8 mouse cellular contexts compared by ENCODE assay signal in the genomic region with DNA sequence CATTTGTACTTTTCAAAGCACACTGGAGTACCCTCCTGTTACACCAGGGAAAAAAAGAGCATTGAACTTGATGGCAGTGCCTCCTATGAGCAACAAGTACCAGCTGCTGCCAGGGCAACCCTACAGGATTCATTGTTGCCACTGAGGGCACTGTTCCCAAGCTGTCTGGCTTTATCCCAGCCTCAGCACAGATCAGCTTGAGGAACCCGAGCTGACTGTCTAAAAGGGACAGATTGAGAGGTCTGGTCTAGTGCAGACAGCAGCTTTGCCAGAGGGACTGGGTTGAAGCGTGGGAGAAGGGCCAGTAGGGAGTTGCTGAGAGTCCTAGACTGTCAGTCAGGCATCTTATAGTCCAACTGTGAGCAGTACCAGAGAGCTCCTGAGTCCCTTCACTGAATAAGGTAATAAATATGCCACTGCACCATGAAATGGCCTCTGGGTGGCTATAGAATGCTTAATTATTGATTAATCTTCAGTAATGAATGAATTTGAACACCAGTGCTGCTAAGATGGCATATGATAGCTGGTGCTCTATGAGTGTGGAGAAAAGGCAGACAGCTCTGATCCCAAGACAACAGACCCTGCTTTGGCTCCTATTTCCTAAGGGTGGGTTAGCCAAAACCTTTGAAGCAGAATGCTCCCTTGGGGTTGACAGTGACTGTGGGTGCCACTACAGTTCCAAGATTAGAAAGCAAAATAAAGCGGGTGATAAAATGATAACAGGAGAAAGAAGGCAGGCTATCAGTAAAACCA.
DNase-seq lines count a peak whose midpoint lies in the region; ATAC-seq lines count a peak whose summit lies in the region.

No protein-coding gene starts in this region.

- WGBS in hindbrain, embryonic 15.5 days: 38% methylated on average over 3 of the region's 3 CpGs
- 63% methylated on average over 3 of the region's 3 CpGs for WGBS in hindbrain, embryonic 12.5 days
- 56% methylated on average over 3 of the region's 3 CpGs for WGBS in midbrain, embryonic 16.5 days
- WGBS in liver, embryonic 12.5 days (ENCODE audit: insufficient replicate concordance): 40% methylated on average over 3 of the region's 3 CpGs

- H3K4me3 ChIP-seq in hindbrain, embryonic 15.5 days: no peak overlapping the region
- H3K4me3 ChIP-seq in hindbrain, embryonic 12.5 days: no peak overlapping the region
- H3K4me3 ChIP-seq in midbrain, embryonic 16.5 days (ENCODE audit: low read depth, low read length): no peak overlapping the region
- no peak overlapping the region for H3K4me3 ChIP-seq in liver, embryonic 12.5 days

- no peak overlapping the region for H3K4me2 ChIP-seq in hindbrain, embryonic 15.5 days
- H3K4me2 ChIP-seq in hindbrain, embryonic 12.5 days (replicated peaks): no peak overlapping the region
- H3K4me2 ChIP-seq in midbrain, embryonic 16.5 days (ENCODE audit: low read length): no peak overlapping the region
- no peak overlapping the region for H3K4me2 ChIP-seq in liver, embryonic 12.5 days

- H3K9ac ChIP-seq in hindbrain, embryonic 15.5 days: no peak overlapping the region
- H3K9ac ChIP-seq in hindbrain, embryonic 12.5 days: no peak overlapping the region
- H3K9ac ChIP-seq in midbrain, embryonic 16.5 days (ENCODE audit: low read depth, low read length): no peak overlapping the region
- no peak overlapping the region for H3K9ac ChIP-seq in liver, embryonic 12.5 days

- no peaks in the 10 kb centered on the region for H3K36me3 ChIP-seq in hindbrain, embryonic 15.5 days
- no peaks in the 10 kb centered on the region for H3K36me3 ChIP-seq in hindbrain, embryonic 12.5 days
- no peaks in the 10 kb centered on the region for H3K36me3 ChIP-seq in midbrain, embryonic 16.5 days (ENCODE audit: control insufficient read depth, insufficient read depth, low read length)
- no peaks in the 10 kb centered on the region for H3K36me3 ChIP-seq in liver, embryonic 12.5 days

- no peaks in the 10 kb centered on the region for H3K9me3 ChIP-seq in hindbrain, embryonic 15.5 days
- H3K9me3 ChIP-seq in hindbrain, embryonic 12.5 days (replicated peaks): no peaks in the 10 kb centered on the region
- no peaks in the 10 kb centered on the region for H3K9me3 ChIP-seq in midbrain, embryonic 16.5 days (replicated peaks; ENCODE audit: control insufficient read depth, low read length, poor library complexity, severe bottlenecking)
- H3K9me3 ChIP-seq in liver, embryonic 12.5 days (replicated peaks): no peaks in the 10 kb centered on the region

- no peak for DNase-seq in cerebellum, adult 8-10 months
- DNase-seq in cerebellum, postnatal 36 days: peak; percentile 14 to 19
- no peak for DNase-seq in kidney, adult 11 months

- ATAC-seq in cerebellum, adult (ENCODE audit: insufficient number of reproducible peaks, low FRiP score, low TSS enrichment): peak; percentile 67; the same call in 1 of the 2 replicates
- peak; percentile 96 for ATAC-seq in hindbrain, embryonic 15.5 days (ENCODE audit: low FRiP score, low read depth)
- no peak for ATAC-seq in hindbrain, embryonic 12.5 days (ENCODE audit: low FRiP score)
- peak; percentile 87 for ATAC-seq in midbrain, embryonic 16.5 days
- no peak for ATAC-seq in liver, embryonic 12.5 days

- H3K27me3 ChIP-seq in hindbrain, embryonic 15.5 days: no peaks in the 10 kb centered on the region
- H3K27me3 ChIP-seq in hindbrain, embryonic 12.5 days: no peaks in the 10 kb centered on the region
- H3K27me3 ChIP-seq in midbrain, embryonic 16.5 days (ENCODE audit: control insufficient read depth, insufficient read depth, low read depth, low read length): no peaks in the 10 kb centered on the region
- H3K27me3 ChIP-seq in liver, embryonic 12.5 days (replicated peaks): no peaks in the 10 kb centered on the region

- H3K27ac ChIP-seq in hindbrain, embryonic 15.5 days (replicated peaks): no peak overlapping the region
- no peak overlapping the region for H3K27ac ChIP-seq in hindbrain, embryonic 12.5 days
- H3K27ac ChIP-seq in midbrain, embryonic 16.5 days (ENCODE audit: low read length): no peak overlapping the region
- H3K27ac ChIP-seq in liver, embryonic 12.5 days: no peak overlapping the region

- H3K4me1 ChIP-seq in hindbrain, embryonic 15.5 days (replicated peaks): peaks cover 5% of the 10 kb centered on the region; the same call in 1 of the 2 replicates
- H3K4me1 ChIP-seq in hindbrain, embryonic 12.5 days: no peaks in the 10 kb centered on the region
- no peaks in the 10 kb centered on the region for H3K4me1 ChIP-seq in midbrain, embryonic 16.5 days (ENCODE audit: control insufficient read depth, insufficient read depth, low read length)
- no peaks in the 10 kb centered on the region for H3K4me1 ChIP-seq in liver, embryonic 12.5 days

Comparison
In these comparisons a context has a peak if more than half of its experiments do, and no peak if none do; other contexts are left out.
1. ATAC-seq: peak in cerebellum, adult (single experiment), hindbrain, embryonic 15.5 days (single experiment) and midbrain, embryonic 16.5 days (single experiment); none in hindbrain, embryonic 12.5 days (single experiment) and liver, embryonic 12.5 days (single experiment).
2. DNase-seq: peak in cerebellum, postnatal 36 days (2 of 2); none in cerebellum, adult 8-10 months (single experiment) and kidney, adult 11 months (single experiment).